Mouse (Mus musculus) heart, adult 9 months (tissue): Measurements from ENCODE around the gene Ptprn2.
A peak's percentile ranks its signal among the peaks of the same experiment; 100 is the strongest.

Experiments
- DNase-seq, 2 experiments: peaks; one replicate each; pipeline ENCODE4 v3.0.0; 2022; ENCODE audit warnings: low spot score in 2 of 2

Ptprn2 gene

DNA sequence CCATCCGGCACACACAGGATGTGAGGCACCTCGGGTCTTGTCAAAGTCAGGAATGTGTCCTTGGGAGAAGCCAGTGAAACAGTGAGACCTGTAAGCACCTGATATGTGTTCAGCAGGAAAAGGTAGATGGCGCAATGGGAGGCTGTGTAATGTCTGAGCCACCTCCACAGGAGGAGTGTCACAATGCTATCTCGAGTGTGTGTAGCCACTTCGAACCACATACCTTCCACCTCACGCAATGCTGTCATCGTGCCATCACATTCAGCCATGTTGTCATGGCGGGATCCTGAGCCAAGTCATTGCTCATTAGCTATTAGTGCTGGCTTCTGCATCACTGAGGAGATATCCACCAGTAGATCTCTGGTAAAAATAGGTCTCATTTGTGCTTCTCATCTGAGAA, 290.9 kb downstream of the Ptprn2 start:
- peak in 1 of 2 experiments; percentile 6 for DNase-seq

DNA sequence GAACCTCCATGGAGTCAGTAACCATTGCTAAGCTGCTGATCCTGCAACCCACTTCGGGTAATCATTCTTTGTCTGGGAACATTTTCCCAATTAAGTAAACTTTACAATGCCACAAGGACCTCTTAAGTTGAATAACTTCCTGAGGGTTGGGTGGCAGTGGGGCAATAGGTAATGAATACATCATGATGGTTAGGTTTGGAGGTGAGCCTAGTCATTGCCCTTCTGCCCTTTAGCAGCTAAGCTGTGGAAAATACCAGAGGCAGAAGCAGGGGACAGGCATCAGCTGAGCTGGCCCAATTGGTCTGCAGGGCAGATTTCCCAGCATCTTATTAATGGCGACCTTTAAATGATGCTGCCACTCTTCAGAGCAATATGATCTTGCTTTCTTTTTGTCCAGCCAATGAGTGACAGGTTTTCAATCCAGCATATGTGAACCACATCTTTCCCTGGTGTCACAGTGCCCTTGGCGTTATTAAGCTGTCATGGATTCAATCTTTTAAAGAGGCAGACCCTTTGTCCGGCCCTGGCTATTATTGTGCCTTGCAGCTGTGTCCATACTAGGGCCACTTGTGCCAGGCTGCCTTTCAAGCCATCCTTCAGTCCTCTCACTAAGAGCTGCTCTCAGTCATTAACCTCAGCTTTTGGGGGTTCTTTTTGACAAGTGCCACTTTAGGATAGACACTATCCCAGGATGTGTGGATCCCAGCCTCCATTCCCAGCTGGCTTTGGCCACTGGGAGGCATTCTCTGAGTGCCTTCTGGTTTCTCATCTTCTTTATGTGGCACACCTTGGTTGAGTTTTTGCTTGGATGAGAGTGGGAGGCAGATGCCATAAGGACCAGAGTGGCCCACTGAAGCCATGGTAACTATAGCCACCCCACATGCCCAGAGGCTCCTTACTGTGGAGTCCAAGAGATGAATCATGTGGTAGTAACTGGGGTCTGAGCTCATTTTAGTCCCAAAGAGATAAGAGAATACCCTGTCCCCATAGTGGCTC, 292.9 kb downstream of the Ptprn2 start:
- DNase-seq = no peak

DNA sequence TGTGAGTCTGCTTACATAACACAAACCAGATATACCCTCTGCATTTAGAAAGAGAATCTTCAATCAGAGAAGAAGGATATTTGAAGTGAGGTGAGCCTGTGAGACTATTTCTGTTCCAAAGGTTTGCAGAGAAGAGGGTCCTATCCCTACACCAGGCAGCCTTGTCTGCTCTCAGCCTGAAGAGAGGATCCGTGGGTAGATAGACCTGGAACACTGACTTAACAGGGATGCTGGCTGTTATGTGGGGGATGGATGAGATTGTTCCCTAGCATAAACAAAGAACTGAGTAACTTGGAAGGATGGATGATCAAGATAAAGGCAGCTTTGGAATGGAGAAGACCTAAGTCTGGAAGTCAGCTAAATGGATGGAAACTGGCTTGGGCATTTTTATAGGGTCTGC, 294.9 kb downstream of the Ptprn2 start:
- no peak for DNase-seq

DNA sequence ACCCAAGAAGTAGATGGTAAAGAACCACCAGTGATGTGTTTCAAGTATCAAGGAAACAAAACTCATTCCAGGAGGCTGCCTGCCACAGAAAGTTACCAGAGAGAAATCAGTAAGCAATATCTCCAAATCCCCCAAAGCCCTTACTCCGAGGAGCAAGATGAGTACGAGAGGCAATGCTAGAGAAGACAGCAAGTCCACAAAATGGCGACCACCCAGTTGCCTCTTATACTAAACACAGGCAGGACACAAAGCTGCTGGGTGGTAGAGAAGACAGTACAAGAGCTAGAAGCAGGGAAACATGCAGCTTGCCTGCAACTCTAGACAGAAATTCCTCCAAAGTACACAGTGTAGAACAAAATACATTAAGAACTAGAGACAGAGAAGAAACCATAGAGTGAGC, 300.2 kb downstream of the Ptprn2 start:
- DNase-seq = no peak

DNA sequence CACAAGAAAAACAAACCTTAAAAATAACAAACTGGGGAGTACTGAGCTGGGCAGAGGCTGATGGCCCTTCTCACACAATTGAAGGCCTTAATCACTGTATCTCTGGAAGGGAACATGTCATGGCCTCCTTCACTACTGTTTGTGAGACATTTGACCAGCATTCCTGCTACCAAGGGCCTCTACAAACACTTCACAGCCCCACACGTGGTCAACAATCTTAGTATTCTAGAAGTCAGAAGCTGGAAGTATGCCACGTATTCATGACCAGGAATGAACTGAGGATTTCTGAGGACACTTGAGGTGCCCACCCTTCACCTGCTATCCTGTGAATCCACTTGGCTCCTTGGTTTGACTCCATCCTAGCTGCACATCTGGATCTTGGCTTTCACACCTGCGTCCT, 302.8 kb downstream of the Ptprn2 start:
- DNase-seq = no peak

GRCm38 (mm10) chr12:116803331-116803730, 317.8 kb downstream of the Ptprn2 start:
- DNase-seq = no peak

- no peak for DNase-seq
Observed at GRCm38 (mm10) chr12:116804712-116805111, 319.2 kb downstream of the Ptprn2 start.

DNA sequence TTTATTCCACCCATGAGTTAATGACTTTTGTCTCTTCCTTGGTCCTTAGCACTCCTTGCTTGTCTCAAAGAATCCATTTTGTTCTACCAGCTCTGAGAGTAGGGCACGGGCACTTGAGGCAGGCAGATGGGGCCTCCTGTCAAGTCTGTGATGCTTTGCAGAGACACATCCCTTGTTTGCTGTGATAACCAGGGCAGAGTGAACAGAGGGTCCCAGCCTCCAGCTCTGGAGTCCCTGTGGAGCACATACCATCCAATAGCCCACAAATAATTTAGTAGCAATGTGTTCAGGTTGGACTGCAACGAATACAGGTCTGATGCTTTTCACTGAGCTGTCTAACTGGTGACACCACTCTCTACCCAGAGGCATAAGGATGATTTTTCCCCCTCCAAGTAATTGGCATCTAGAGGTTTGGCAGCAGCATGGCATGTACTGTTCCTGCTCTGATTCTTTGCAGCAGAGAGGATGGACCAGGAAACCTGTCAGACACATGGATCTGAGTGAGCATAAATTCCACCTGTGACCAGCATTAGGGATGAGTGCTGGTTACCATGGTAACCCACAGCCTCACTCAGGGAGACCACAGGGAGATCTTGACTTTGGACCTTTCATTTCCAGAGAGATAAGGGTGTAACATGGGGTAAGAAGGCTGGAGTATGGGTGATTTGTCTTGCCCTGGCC, 319.7 kb downstream of the Ptprn2 start:
- DNase-seq = no peak

DNA sequence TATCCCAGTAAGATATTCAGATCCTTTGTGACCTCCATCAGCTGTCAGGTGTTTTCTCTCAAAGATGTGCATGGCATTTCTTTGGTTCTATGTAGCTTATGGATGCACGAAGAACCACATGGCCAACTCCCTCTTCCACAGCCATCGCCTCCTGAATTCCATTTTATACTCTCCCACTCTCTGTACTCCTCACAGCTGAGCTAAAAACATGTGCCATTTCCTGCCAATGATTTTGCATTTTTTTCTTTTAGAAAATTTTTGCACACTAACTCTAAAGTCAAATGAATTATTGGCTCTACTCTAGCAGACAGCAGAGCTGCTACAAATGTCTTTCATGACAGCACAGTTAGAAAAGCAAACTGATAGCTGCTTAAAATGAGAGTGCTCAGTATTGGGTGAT, 320.6 kb downstream of the Ptprn2 start:
- no peak for DNase-seq

GRCm38 (mm10) chr12:116813012-116813411, 327.5 kb downstream of the Ptprn2 start:
- DNase-seq = no peak

DNA sequence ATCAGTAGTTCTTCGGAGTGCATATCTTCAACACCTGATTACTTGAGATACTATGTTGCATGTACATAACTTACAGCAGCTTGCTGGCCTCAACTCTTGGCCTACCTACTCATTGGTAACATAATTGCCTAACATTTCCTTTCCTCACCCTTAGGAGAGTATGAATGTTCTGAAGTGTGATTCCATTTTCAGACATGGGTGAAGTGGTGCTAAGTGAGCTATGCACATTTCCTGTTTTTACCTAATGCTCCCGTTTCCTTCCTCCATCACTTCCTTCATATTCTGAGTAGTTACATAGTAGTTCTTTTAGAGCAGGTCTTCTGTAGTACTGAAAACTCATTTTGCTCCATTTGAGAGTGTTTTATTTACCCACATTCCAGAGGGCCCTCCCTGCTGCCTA, 334.3 kb downstream of the Ptprn2 start:
- DNase-seq = no peak

GRCm38 (mm10) chr12:116823341-116823740, 337.8 kb downstream of the Ptprn2 start:
- DNase-seq = no peak

DNA sequence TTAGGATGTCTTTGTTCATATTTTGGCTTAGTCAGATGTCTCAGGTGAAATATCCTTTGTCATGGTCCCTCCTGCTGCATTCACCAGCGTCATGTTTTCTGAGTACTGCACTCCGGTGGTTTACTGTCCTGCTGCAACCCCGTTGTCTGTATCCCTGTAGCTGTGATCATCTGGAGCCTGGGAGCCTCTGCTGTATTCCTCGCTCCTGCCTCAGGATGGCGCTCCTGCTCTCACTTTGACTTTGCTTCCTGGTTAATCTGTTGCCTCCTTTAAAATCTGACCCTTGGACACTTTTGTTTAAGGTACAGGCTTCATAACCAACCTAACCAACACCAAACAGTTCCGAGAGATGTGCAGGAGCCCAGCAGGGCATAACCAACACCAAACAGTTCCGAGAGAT, 342.2 kb downstream of the Ptprn2 start:
- no peak for DNase-seq

DNA sequence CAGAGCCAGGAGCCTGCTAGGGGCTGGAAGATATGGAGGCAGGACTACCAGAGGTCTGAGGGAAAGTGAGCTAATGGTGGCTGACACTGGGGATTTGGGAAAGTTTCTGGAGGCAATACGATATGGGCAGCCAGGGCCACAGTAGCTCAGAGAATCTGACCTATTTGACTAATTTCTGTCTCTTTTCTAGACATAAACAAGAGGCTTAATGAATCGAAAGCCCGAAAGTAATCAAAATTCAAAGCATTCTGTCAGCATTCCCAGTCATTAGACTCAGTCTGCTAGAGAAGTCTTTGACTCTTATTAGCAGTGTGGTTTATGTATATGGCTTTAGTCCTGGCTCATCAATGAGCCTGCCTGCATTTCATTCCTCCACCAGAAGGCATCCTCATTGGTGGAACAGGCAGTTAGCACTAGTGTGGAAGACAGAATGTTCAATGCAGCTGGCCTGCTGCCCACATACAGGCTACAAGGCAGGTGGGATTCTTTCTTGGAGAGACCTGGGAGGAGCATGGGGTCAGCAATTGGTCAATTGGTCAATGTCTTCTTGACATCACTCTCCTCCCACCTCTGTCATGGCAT, 353.2 kb downstream of the Ptprn2 start:
- no peak for DNase-seq

GRCm38 (mm10) chr12:116842723-116843272, 357.3 kb downstream of the Ptprn2 start:
- DNase-seq = no peak

- no peak for DNase-seq
Observed at GRCm38 (mm10) chr12:116846220-116846619, 360.7 kb downstream of the Ptprn2 start.

- no peak for DNase-seq
Observed at GRCm38 (mm10) chr12:116847021-116847420, 361.5 kb downstream of the Ptprn2 start.

DNA sequence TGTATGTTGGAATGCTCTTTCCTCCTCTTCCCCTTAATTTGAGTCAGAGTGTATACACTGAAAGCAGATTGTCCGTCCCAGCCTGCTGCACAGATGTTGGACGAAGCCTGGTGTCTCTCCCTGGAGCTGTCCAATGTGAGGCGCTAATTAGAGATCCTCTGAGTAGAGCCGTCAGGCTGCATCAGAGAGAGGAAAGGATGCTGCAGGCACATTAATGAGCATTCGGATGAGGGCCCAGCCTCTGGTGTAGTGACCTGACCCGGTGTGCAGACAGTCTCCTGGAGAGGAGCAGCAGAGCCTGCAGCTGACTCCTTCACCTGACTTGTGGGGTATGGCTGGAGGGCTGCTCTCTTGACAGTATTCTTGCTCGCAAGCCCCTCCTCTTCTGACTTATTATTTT, 370.8 kb downstream of the Ptprn2 start:
- DNase-seq = no peak

- DNase-seq = no peak
Observed at GRCm38 (mm10) chr12:116861360-116862017, 376.0 kb downstream of the Ptprn2 start.

DNA sequence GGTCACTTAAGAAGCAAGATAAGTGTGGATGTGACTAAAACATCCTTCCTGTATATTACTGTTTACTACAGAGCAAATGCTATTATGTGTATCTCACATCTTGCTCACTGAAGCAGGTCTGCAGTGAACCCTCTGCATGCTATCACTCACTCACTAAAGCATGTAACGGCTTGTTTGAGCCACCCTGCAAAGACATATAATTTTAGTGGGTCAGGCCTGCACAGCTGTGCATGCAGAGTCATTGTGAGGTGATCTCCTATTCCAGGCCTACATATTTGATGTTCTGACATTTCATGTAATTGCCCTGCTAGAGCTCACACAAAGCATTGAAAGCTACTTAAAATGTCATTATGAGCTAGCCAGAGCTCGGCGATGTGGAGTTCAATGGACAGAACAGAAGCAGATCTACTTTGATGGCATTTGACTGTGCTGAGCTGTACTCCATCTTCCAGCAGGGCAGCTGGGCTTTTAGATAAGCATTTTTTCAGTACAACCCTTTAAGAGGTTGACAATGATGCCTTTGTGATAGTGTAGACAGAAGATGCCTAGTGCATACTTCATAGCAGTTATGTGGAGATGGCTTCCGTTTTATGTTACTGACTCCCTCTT, 377.9 kb downstream of the Ptprn2 start:
- no peak for DNase-seq

DNA sequence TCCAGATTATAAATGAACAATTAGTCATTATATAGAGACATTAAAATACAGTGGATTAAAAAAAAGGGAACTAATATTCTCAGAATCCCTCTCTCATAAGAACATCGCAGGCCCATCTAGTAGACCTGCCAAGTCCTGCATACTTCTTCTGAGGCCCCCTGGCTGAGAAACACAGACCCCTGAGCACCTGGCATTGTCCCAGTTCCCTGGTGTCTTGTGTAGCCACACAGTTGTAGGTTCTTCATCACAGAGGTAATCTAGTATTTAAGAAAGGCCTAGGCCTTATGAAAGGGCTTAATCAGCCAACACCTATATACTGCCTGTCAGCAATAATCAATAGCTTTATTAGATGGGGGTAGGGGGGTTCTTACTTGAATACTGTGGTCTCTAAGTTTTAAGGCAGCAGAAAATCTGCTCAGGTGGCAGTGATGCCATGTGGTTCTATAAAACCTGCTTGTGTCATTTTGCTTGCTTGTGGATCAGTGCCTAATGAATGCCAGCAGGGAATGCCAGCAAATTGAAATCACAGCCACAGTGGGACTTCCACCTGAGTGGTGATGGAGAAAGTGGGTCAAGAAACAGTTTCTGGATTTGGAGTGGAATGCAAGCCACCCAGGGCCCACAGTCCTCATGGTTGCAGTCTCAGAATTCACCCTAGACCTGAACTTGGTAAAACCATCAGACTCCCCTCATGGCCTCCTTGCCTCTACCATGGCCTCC, 388.5 kb downstream of the Ptprn2 start:
- no peak for DNase-seq
